Mouse (Mus musculus) skeletal muscle tissue, adult 2 months (tissue): ENCODE measurements around the gene Celsr2.
A peak's percentile ranks its signal among the peaks of the same experiment; 100 is the strongest.

ENCODE experiments used
- DNase-seq: peaks from one replicate; pipeline ENCODE4 v3.0.0-alpha.2; 2012; ENCODE audit warnings: low read depth, low spot score

The Celsr2 gene

GRCm38 (mm10) chr3:108411754-108412121 lies 3.6 kb downstream of the Celsr2 start:
- no peak for DNase-seq

DNA sequence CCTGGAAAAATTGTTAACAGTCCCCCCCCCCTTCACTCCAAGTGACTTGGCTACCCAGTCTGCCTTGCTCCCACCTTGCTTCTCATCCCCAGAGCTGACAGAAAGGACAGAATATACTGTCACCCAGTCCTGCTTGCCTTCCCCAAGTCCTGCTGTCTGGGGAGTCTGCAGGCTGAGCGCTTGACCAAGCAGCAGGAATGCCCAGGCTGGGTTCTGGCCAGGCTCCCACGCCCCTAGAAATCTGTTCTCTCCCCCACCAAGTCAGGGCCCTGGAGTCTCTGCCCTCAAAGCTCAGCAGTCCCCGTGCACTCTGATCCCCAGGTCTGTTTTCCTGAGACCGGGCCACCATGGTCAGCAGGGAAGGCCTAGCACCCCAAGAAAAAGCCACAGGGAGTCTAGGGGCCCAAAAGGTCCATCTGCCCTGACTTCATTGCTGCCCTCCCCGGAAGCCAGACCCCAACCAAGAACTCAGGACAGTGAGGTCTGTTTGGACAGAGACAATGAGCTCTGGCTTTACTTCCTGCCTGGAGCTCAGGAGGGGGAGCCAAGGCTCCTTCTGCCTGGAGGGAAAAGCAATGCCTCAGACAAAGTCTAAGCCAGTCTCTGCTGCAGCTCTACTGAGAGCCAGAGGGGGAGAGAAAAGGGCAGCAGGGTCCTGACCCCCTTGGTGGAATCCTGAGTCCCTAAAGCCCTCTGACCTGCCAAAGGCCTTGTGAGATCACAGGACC lies 4.2 kb downstream of the Celsr2 start:
- DNase-seq: no peak

DNA sequence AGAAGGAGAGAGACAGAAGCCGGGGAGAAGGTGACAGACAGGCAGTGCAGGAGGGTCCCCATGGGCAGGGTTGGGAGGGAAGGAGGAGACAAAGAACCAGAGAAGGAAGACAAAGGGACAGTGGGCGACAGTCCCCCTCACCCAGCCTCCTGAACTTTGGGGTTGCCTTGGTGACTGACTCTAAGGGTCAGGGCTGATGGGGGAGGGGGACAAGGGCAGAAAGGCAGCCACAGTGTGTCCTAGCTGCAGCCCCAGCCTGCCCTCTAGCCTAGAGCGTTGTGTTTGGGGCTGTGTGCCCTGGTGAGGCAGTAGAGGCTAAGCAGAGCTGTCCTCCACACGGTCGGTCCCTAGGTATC lies 5.0 kb downstream of the Celsr2 start:
- DNase-seq: no peak

GRCm38 (mm10) chr3:108409656-108410358 lies 5.5 kb downstream of the Celsr2 start:
- DNase-seq: no peak

- DNase-seq: no peak
Observed at GRCm38 (mm10) chr3:108408517-108409008, 6.8 kb downstream of the Celsr2 start.

DNA sequence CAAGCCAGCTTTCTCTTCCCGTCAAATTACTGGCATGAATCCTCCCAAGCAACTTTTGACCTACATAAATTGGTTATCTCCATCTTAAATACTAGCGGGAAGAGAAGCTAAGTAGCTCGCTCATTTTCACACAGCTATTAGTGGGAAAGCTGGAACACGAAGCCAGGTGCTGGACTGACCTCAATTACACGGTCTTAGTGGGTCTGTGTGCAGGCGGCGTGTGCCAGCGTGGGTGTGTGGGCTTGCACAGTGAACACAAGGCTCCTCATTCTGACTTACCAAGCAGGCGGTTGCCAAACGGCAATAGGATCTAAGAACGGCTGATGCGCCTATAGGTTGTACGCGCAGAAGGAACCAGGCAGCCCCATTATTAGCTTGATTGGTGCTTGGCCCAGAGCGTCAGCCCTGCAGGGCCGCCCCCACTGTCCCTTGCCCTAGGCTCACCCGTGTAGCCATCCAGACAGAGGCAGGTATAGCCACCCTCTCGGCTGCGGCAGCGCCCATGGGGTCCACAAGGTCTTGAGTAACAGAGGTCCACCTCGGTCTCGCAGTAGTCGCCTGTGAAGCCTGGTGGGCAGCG lies 9.0 kb downstream of the Celsr2 start:
- DNase-seq: no peak

GRCm38 (mm10) chr3:108405536-108406305 lies 9.6 kb downstream of the Celsr2 start:
- no peak for DNase-seq

DNA sequence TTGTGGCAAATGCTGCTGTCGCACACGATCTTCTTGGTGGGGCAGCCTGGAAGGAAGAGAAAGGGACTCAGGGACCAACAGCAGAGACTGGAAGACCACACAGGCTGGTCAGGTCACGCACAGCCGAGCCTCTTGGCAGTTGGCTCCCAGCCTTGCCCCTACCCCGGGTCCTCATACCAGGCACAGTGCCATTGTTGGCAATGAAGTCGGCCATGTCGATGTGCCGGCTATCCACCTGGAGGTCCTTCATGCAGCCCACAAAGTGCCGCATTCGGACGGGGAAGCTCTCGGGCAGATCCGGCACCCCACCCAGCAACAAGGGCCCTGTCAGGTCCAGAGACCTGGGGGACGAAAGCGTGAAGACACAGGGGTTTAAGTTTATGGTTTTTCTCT lies 12.8 kb downstream of the Celsr2 start:
- no peak for DNase-seq

GRCm38 (mm10) chr3:108401692-108402527 lies 13.4 kb downstream of the Celsr2 start:
- DNase-seq: peak; percentile 96

DNA sequence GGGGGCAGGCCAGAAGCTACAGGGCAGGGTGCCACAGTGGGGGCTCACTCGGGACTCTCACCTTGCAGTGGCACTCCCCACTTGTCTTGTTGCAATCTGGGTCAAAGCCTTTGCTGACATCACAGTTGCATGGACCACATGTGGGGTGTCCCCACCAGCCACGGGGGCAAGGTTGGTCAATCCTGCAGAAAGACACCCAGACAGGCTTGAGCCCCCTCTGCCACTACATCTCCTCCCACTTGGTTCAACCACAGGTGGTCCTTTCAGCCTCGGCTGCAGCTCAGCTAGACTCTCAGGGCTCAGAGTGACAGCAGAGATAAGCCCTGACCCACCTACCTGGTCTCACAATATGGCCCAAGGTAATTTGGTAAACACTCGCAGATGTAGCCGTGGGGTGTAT lies 14.9 kb downstream of the Celsr2 start:
- DNase-seq: no peak

- DNase-seq: no peak
Observed at GRCm38 (mm10) chr3:108398281-108398680, 17.1 kb downstream of the Celsr2 start.

DNA sequence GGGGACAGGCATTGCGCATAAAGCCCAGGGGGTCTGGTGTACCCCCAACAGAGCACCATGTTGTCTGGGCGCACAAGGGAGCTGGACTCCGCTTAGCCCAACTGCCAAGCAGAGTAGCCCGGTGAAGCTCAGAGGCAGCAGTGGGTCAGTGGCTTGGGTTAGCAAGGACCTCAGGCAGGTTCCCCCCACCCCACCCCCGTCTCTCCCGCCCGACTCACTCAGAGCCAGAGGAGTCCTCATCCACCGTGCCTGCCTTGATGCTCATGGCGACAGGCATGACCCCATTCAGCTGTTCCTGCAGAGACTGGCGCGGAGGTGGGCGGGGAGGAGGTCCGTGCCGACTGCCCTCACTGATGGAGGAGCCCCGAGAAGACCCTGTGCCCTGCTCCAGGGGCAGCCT lies 22.6 kb downstream of the Celsr2 start:
- no peak for DNase-seq

DNA sequence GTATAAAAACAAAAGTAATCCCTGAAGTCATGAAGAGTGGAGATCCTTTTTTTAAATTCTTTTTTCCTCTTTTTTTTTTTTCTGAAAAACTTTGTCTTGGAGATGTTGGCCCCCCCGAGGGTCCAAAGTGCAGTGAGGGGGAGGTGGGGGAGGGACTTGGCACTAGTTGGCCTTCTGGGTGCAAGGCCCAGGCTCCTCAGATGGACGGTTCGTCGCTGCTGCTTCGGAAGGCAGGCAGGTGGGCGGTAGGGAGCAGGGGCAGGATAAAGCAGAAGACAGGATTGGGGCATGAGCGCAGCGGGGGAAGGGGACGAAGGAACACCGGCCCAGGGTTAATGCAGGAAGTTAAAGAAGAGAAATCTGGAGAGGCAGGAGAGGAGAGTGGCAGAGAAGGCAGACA lies 23.1 kb downstream of the Celsr2 start:
- no peak for DNase-seq

DNA sequence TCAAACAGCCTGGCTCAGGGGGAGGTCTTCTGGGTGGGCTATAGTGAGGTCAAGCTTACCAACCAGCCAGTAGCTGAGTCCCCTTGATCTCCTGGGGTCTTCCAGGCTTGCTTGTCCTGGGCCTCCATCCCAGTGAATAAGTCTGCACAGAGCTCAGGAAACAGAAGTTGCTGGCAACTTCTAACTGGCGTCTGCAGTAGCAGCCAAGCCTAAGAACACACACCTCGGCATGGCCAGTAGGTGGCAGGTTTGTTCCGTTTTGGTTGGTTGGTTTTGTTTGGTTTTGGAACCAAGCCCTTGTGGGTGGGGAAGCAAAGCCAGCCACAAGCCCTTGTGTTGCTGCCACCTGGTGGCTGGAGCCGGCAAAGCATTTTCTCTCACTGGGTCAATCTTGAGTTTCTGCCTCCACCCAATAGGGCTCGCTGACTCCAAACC lies 26.2 kb downstream of the Celsr2 start:
- peak; percentile 96 for DNase-seq

GRCm38 (mm10) chr3:108386186-108386585 lies 29.2 kb downstream of the Celsr2 start:
- no peak for DNase-seq

DNA sequence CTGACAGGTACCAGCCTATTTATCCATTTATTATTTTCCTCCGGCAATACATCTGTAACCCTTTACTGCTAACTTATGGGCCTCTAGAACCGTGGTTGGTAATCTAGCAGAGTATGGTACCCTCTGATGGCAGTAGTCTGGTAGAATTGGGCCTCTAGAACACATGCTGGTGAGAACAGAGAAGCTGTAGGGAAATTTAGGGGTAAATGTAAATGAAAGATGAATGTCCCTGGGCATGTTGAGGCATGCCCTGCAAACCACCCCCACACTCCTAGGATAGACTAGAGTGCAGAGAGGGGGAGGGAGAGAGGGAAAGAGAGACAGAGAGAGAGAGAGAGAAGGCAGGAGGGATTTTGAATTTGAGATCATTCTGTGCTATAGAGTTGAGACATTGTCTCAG lies 30.9 kb downstream of the Celsr2 start:
- DNase-seq: no peak

- DNase-seq: peak; percentile 52
Observed at GRCm38 (mm10) chr3:108383485-108384354, 31.6 kb downstream of the Celsr2 start, which contains the start of gene Psrc1. TSS of gene Psrc1 (plus strand) at chr3:108383839.

- no peak for DNase-seq
Observed at GRCm38 (mm10) chr3:108381945-108382875, 33.1 kb downstream of the Celsr2 start.

GRCm38 (mm10) chr3:108380695-108381094 lies 34.7 kb downstream of the Celsr2 start:
- no peak for DNase-seq
